Mouse (Mus musculus): Measurements from ENCODE around the gene Epha2.

DNA sequence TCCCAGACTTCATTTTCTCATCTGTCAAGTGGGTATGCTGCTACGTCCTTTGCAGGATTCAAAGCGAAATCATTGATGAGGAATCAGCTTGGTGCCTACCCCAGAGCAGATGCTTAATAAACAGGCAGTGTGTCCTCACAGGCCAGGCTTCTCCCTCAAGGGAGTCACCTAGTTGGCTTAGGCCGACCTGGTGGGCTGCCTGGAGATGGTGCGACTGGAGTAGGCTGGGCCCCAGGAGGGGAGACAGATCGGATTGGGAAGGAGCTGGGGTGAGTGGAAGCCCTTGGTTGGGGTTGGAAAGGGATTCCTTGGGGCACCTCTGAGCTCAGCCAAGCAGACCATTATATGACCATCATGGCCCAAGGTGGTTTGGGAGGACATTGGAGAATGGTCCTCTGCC lies 71.4 kb downstream of the Epha2 start:
- TF ChIP-seq MAX (IDR thresholded peaks at IDR 0.05; ENCODE audit: low read depth), result no peak
- TF ChIP-seq POLR2AphosphoS2 (IDR thresholded peaks at IDR 0.05; ENCODE audit: insufficient read length, low read depth), result no peak
- TF ChIP-seq MYOD1 (IDR thresholded peaks at IDR 0.05; ENCODE audit: control insufficient read depth in 1 of 3, insufficient read length in 2 of 3, low read depth in 2 of 3), result no peak
- TF ChIP-seq POLR2A (IDR thresholded peaks at IDR 0.05; ENCODE audit: insufficient read length, low read depth), result no peak
- TF ChIP-seq CEBPB (IDR thresholded peaks at IDR 0.05; ENCODE audit: insufficient read depth, poor library complexity, severe bottlenecking), result no peak
- no peak for TF ChIP-seq E2F4 (IDR thresholded peaks at IDR 0.05; ENCODE audit: insufficient read depth)
- no peak for TF ChIP-seq USF1 (IDR thresholded peaks at IDR 0.05; ENCODE audit: low read depth)
- no peak for TF ChIP-seq REST (IDR thresholded peaks at IDR 0.05; ENCODE audit: insufficient read depth, insufficient read length)
- no peak for TF ChIP-seq SRF (IDR thresholded peaks at IDR 0.05; ENCODE audit: control insufficient read depth, insufficient read length, low read depth)
- no peak for TF ChIP-seq MYOG (IDR thresholded peaks at IDR 0.05; ENCODE audit: control insufficient read depth in 1 of 3, insufficient read depth in 1 of 3, insufficient read length in 2 of 3, low read depth in 2 of 3)
